In the genomic region with DNA sequence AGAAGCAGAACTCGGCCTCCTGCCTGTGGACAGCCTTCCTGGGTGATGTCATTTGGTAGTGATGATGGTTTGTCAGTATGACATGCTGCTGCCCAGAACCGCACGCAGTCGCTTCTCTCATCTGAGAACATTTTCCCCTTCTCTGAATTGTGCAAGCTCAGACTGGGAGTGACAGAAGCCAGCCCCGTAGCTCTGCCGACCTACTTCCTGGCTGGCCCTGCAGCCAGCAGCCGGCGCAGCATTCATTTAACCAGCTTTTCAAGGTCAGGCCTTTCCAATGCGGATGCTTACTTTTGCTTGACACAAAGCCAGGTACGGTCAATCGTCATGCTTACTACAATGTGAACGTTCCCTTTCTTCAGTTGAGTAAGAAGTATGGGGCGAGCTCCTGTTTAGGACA, we compare ENCODE assay signal across 8 mouse cellular contexts.
DNase-seq lines count a peak whose midpoint lies in the region; ATAC-seq and TF ChIP-seq lines count a peak whose summit lies in the region.

No protein-coding gene starts in this region.

- ATAC-seq in heart, embryonic 13.5 days (ENCODE audit: extremely low read depth, insufficient number of reproducible peaks, low FRiP score, low TSS enrichment), result no peak; the same call in 1 of the 2 replicates
- no peak for ATAC-seq in hindbrain, embryonic 16.5 days

- no peaks in the 10 kb centered on the region for H3K4me1 ChIP-seq in kidney, adult 2 months (ENCODE audit: control insufficient read depth, insufficient read depth, low read length)
- peaks cover 45% of the 10 kb centered on the region for H3K4me1 ChIP-seq in heart, embryonic 13.5 days
- H3K4me1 ChIP-seq in hindbrain, embryonic 16.5 days (ENCODE audit: control insufficient read depth, insufficient read depth, low read depth, low read length), result peaks cover 5% of the 10 kb centered on the region; the same call in 1 of the 2 replicates

- no peaks in the 10 kb centered on the region for H3K9me3 ChIP-seq in heart, embryonic 13.5 days
- H3K9me3 ChIP-seq in hindbrain, embryonic 16.5 days (ENCODE audit: control insufficient read depth, low read length), result no peaks in the 10 kb centered on the region

- H3K27ac ChIP-seq in kidney, adult 2 months (ENCODE audit: insufficient read depth, low read depth, low read length), result no peak overlapping the region
- peak overlapping the region; percentile 66 for H3K27ac ChIP-seq in heart, embryonic 13.5 days (replicated peaks)
- H3K27ac ChIP-seq in hindbrain, embryonic 16.5 days (ENCODE audit: low read depth, low read length), result no peak overlapping the region

- TF ChIP-seq CTCF in kidney, adult 2 months (conservative IDR thresholded peaks at IDR 0.05; ENCODE audit: insufficient read depth, insufficient read length, low read depth, low read length), result no peak

- peak overlapping the region; percentile 30 for H3K4me2 ChIP-seq in heart, embryonic 13.5 days
- no peak overlapping the region for H3K4me2 ChIP-seq in hindbrain, embryonic 16.5 days (ENCODE audit: low read length)

- no peaks in the 10 kb centered on the region for H3K36me3 ChIP-seq in kidney, adult 2 months (ENCODE audit: control insufficient read depth, insufficient read depth, low read length)
- no peaks in the 10 kb centered on the region for H3K36me3 ChIP-seq in heart, embryonic 13.5 days
- no peaks in the 10 kb centered on the region for H3K36me3 ChIP-seq in hindbrain, embryonic 16.5 days (ENCODE audit: control insufficient read depth, insufficient read depth, low read length)

- 57% methylated on average over 13 of the region's 13 CpGs for WGBS in kidney, adult 2 months
- WGBS in heart, embryonic 13.5 days, result 27% methylated on average over 13 of the region's 13 CpGs
- 67% methylated on average over 13 of the region's 13 CpGs for WGBS in hindbrain, embryonic 16.5 days

- TF ChIP-seq POLR2A in kidney, adult 2 months (IDR thresholded peaks at IDR 0.05; ENCODE audit: low read depth, low read length), result no peak

- no peak overlapping the region for H3K4me3 ChIP-seq in kidney, adult 2 months (ENCODE audit: insufficient read depth, low read depth, low read length)
- H3K4me3 ChIP-seq in heart, embryonic 13.5 days, result no peak overlapping the region
- H3K4me3 ChIP-seq in hindbrain, embryonic 16.5 days (ENCODE audit: low read length), result no peak overlapping the region

- H3K27me3 ChIP-seq in kidney, adult 2 months (replicated peaks; ENCODE audit: control insufficient read depth, insufficient read depth, low read length), result no peaks in the 10 kb centered on the region
- no peaks in the 10 kb centered on the region for H3K27me3 ChIP-seq in heart, embryonic 13.5 days (replicated peaks)
- H3K27me3 ChIP-seq in hindbrain, embryonic 16.5 days (replicated peaks; ENCODE audit: control insufficient read depth, insufficient read depth, low read length), result no peaks in the 10 kb centered on the region

- DNase-seq in kidney, adult 2 months, result peak; percentile 15
- DNase-seq in kidney, adult 11 months, result no peak
- peak; percentile 40 to 51 for DNase-seq in adrenal gland, postnatal 36 days
- DNase-seq in lung, postnatal 4 days, result peak; percentile 27 to 68
- DNase-seq in spleen, adult 12 weeks (ENCODE audit: low spot score), result no peak
- no peak for DNase-seq in spleen, postnatal 36 days (ENCODE audit: low spot score in 2 of 2)

- 0 out of 2 replicates have a peak overlapping the region, but pooled peaks have one; percentile 0 for H3K9ac ChIP-seq in heart, embryonic 13.5 days
- no peak overlapping the region for H3K9ac ChIP-seq in hindbrain, embryonic 16.5 days (ENCODE audit: low read depth, low read length)

Comparison
In these comparisons a context has a peak if more than half of its experiments do, and no peak if none do; other contexts are left out.
1. DNase-seq: peak in kidney, adult 2 months (single experiment), adrenal gland, postnatal 36 days (2 of 2) and lung, postnatal 4 days (2 of 2); none in kidney, adult 11 months (single experiment), spleen, adult 12 weeks (single experiment) and spleen, postnatal 36 days (0 of 2).